Mouse (Mus musculus) cerebellum, adult 9-10 months (tissue): ENCODE measurements around the gene Tom1.

ENCODE experiments used
- DNase-seq: peaks from one replicate; pipeline ENCODE4 v3.0.0; 2022

Tom1 gene

GRCm38 (mm10) chr8:75033511-75034243 is at the start of gene Tom1:
Tom1 (plus strand) TSS chr8:75033705.
- DNase-seq = peak; percentile 99

GRCm38 (mm10) chr8:74987436-74987835 is 46.1 kb upstream of the Tom1 start:
- no peak for DNase-seq

GRCm38 (mm10) chr8:74990021-74990420 is 43.5 kb upstream of the Tom1 start:
- no peak for DNase-seq

- DNase-seq = no peak
Measured at GRCm38 (mm10) chr8:74993081-74993474, 40.4 kb upstream of the Tom1 start, which contains the start of gene Hmgxb4. Hmgxb4 (plus strand) TSS chr8:74993356.

- DNase-seq = peak; percentile 85
Measured at GRCm38 (mm10) chr8:74993475-74994451, 39.7 kb upstream of the Tom1 start.

GRCm38 (mm10) chr8:74994540-74994939 is 39.0 kb upstream of the Tom1 start:
- no peak for DNase-seq

- DNase-seq = no peak
Measured at GRCm38 (mm10) chr8:75000431-75000830, 33.1 kb upstream of the Tom1 start.

- DNase-seq = no peak
Measured at GRCm38 (mm10) chr8:75008826-75009225, 24.7 kb upstream of the Tom1 start.

- DNase-seq = no peak
Measured at GRCm38 (mm10) chr8:75013557-75013956, 19.9 kb upstream of the Tom1 start.

GRCm38 (mm10) chr8:75013964-75014363 is 19.5 kb upstream of the Tom1 start:
- DNase-seq = no peak

GRCm38 (mm10) chr8:75015981-75016380 is 17.5 kb upstream of the Tom1 start:
- DNase-seq = no peak

GRCm38 (mm10) chr8:75016422-75016821 is 17.1 kb upstream of the Tom1 start:
- no peak for DNase-seq

- DNase-seq = no peak
Measured at GRCm38 (mm10) chr8:75018274-75018972, 15.1 kb upstream of the Tom1 start.

GRCm38 (mm10) chr8:75023660-75024316 is 9.7 kb upstream of the Tom1 start:
- no peak for DNase-seq

GRCm38 (mm10) chr8:75025809-75026208 is 7.7 kb upstream of the Tom1 start:
- no peak for DNase-seq

GRCm38 (mm10) chr8:75030453-75031024 is 3.0 kb upstream of the Tom1 start:
- no peak for DNase-seq

- no peak for DNase-seq
Measured at GRCm38 (mm10) chr8:75032961-75033360, 544 bp upstream of the Tom1 start.

- DNase-seq = no peak
Measured at GRCm38 (mm10) chr8:75034285-75034684, 780 bp downstream of the Tom1 start.

GRCm38 (mm10) chr8:75035640-75036039 is 2.1 kb downstream of the Tom1 start:
- no peak for DNase-seq

- DNase-seq = no peak
Measured at GRCm38 (mm10) chr8:75038497-75038896, 5.0 kb downstream of the Tom1 start.

- DNase-seq = no peak
Measured at GRCm38 (mm10) chr8:75039754-75040153, 6.2 kb downstream of the Tom1 start.

- peak; percentile 46 for DNase-seq
Measured at GRCm38 (mm10) chr8:75042171-75042570, 8.7 kb downstream of the Tom1 start.
